Mouse (Mus musculus) naive thymus-derived CD4-positive, alpha-beta T cell, adult 2 months (primary cell): ENCODE measurements around the gene Prl3b1.

Experiments
- DNase-seq: peaks from one replicate; pipeline ENCODE4 v3.0.0-alpha.2; 2011; ENCODE audit warnings: low read depth

The Prl3b1 gene

GRCm38 (mm10) chr13:27241547-27241946 lies at the start of gene Prl3b1:
TSS of gene Prl3b1 (plus strand) at chr13:27241847.
- DNase-seq: no peak

GRCm38 (mm10) chr13:27196359-27196758 lies 45.3 kb upstream of the Prl3b1 start, which contains the start of gene Prl3c1:
TSS of gene Prl3c1 (plus strand) at chr13:27196659.
- DNase-seq: no peak

- no peak for DNase-seq
Observed at GRCm38 (mm10) chr13:27259136-27259535, 17.5 kb downstream of the Prl3b1 start, which contains the start of gene Prl3a1. TSS of gene Prl3a1 (plus strand) at chr13:27259436.
